Mouse (Mus musculus): ENCODE results near the gene Man1b1.

The Man1b1 gene

GRCm38 (mm10) chr2:25371764-25372643 lies 39.9 kb downstream of the Man1b1 start, which contains the start of gene Sapcd2:
TSS of gene Sapcd2 (plus strand) at chr2:25372321.
- no peak for TF ChIP-seq GATA4 (IDR thresholded peaks at IDR 0.05; ENCODE audit: insufficient replicate concordance, low read length)

DNA sequence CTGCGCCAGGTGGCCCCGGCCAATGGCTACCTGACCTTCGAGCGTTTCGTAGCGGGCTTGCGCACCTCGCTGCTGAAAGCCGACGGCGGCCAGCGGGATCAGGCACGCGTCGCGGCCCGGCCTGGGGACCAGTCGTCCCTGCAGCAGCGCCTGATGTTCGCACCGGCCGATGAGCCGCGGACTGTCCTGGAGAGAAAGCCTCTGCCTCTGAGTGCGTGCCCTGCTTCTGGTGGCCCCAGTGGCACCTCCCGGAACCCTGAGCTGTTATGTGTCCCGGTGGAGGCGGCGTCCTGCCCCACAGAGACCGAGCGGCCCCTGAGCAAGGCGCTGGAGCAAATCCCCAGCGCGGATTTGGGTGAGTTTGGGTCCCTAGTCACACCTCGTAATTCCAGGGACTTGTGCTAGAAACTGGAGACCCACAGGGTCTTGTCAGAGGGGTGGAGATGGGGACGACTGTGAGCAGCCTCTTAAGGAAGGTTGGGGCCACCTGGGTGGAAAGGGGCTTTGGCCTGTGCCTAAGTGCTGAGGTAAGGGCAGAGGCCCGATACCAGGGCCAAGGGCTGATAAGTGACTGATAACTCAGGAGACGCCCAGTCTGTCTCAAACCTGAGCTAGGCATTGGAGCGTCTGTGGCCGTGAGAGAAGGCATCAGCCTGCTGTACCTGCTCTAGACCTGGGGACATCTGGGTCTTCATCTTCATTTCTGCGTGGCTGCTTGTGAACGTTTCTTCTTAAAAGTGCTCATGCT lies 40.7 kb downstream of the Man1b1 start:
- TF ChIP-seq GATA4 (IDR thresholded peaks at IDR 0.05; ENCODE audit: insufficient replicate concordance, low read length): no peak

- TF ChIP-seq GATA4 (IDR thresholded peaks at IDR 0.05; ENCODE audit: insufficient replicate concordance, low read length): no peak
Observed at GRCm38 (mm10) chr2:25373431-25373830, 41.3 kb downstream of the Man1b1 start.

GRCm38 (mm10) chr2:25376589-25376988 lies 44.5 kb downstream of the Man1b1 start:
- no peak for TF ChIP-seq GATA4 (IDR thresholded peaks at IDR 0.05; ENCODE audit: insufficient replicate concordance, low read length)

GRCm38 (mm10) chr2:25384492-25384891 lies 52.4 kb downstream of the Man1b1 start:
- TF ChIP-seq GATA4 (IDR thresholded peaks at IDR 0.05; ENCODE audit: insufficient replicate concordance, low read length): no peak

GRCm38 (mm10) chr2:25391266-25391665 lies 59.1 kb downstream of the Man1b1 start:
- no peak for TF ChIP-seq GATA4 (IDR thresholded peaks at IDR 0.05; ENCODE audit: insufficient replicate concordance, low read length)

GRCm38 (mm10) chr2:25394281-25395221 lies 62.4 kb downstream of the Man1b1 start:
- TF ChIP-seq GATA4 (IDR thresholded peaks at IDR 0.05; ENCODE audit: insufficient replicate concordance, low read length): no peak

DNA sequence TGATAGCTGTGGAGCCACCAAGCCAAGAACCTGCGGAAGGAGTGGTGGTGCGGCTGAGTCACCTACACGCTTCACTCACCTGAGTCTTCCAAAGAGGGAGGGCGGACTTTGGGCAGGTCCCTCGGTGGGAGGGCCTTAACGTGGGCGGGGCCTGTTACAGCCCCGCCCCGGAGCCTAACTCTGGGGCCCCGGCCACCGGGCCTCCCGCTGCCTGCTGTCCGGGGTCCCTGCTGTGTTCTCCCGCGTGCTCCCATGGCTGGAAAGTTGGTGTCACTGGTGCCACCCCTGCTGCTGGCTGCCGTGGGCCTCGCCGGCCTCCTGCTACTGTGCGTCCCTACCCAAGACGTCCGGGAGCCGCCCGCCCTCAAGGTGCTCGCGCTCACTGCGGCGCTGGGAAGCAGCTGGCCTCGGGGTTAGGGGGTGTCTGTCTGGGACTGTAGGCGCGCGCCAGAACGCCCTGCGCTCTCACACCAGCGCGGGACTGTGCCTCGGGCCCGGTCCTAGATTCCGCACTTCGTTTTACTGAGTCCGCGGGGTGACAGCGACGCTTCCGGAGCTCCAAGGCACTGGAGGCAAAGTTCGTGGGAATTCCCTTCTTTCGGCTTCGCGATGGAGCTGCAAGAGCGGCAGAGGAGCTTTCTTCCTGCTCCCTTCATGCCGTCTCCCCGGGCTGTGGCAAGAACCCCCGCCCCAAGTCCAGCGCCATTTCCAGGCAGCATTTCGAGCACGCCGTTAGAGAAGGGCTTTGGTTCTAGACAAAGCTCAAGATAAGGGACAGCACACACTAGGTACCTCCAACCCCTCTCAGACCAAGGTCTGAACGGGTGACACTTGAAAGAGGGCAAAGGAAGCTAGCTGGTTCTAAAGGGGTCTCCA lies 63.8 kb downstream of the Man1b1 start, which contains the start of gene Entpd2:
Entpd2 (plus strand) TSS at position 154 of the 876 bp plus-strand sequence.
- no peak for TF ChIP-seq GATA4 (IDR thresholded peaks at IDR 0.05; ENCODE audit: insufficient replicate concordance, low read length)

DNA sequence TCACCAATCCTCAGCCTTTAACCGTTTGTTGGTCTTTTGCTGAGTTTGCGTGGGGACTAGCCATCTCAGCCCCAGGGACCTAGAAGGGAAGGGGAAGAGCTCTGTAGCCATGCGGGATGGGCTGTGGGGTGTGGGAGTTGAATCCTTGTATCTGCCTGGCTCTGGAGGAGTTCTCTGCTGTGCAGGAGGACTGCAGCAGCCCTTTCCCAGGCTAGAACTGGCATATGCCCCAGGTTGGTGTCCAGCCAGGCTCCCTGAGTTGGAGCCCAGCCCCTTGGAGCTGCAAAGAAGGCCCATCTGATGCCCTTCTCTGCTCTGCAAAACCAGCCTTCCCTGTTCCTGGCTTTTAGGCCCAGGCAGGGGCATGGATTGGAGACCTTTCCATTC lies 64.5 kb downstream of the Man1b1 start:
- TF ChIP-seq GATA4 (IDR thresholded peaks at IDR 0.05; ENCODE audit: insufficient replicate concordance, low read length): no peak

- no peak for TF ChIP-seq GATA4 (IDR thresholded peaks at IDR 0.05; ENCODE audit: insufficient replicate concordance, low read length)
Observed at GRCm38 (mm10) chr2:25397010-25397409, 64.9 kb downstream of the Man1b1 start.

DNA sequence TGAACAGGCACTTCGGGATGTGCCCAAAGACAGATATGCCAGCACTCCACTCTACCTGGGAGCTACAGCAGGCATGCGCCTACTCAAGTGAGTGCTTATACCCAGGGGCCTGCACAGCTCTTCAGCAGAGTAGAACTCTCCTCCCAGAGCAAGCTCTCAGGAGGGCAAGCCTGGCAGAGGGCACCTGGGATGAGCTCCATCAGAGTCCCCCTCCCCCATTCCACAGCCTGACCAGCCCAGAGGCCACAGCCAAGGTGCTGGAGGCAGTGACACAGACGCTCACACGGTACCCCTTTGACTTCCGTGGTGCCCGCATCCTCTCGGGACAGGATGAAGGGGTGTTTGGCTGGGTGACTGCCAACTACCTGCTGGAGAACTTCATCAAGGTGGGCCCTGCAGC lies 65.9 kb downstream of the Man1b1 start:
- TF ChIP-seq GATA4 (IDR thresholded peaks at IDR 0.05; ENCODE audit: insufficient replicate concordance, low read length): no peak

- no peak for TF ChIP-seq GATA4 (IDR thresholded peaks at IDR 0.05; ENCODE audit: insufficient replicate concordance, low read length)
Observed at GRCm38 (mm10) chr2:25399051-25399450, 66.9 kb downstream of the Man1b1 start, which contains the start of gene Npdc1. TSS of gene Npdc1 (plus strand) at chr2:25399351.

DNA sequence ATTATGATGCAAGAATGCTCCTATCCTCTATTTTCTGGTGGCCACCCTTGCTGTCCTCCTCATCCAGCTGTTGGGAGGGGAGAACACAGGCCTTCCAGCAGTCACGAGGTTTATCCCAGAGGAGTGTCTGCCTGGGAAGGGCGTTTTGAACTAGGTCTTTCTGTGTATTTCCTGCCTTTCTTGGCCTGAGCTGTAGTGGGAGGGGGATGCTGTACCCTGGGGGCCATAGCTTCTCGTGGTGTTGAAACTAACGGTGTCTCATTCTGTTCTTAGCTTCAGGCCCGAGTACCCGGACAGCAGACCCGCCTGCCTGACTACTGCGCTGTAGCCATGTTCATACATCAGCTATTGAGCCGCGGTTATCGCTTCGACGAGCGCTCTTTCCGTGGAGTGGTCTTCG lies 68.2 kb downstream of the Man1b1 start:
- no peak for TF ChIP-seq GATA4 (IDR thresholded peaks at IDR 0.05; ENCODE audit: insufficient replicate concordance, low read length)

DNA sequence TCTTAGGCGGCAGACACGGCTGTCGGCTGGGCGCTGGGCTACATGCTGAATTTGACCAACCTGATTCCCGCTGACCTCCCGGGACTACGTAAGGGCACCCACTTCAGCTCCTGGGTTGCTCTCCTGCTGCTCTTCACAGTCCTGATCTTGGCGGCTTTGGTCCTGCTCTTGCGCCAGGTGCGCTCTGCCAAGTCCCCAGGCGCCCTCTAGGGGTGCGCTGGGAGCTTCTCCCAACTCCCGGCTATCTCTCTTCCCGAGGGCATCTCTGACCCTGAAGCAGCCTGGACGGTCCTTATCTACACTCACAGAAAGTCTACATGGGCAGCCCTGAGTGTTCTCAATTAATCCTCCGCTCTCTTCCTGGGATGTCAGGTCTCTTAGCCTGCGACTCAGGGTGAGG lies 68.6 kb downstream of the Man1b1 start:
- no peak for TF ChIP-seq GATA4 (IDR thresholded peaks at IDR 0.05; ENCODE audit: insufficient replicate concordance, low read length)
